Mouse (Mus musculus) lung, postnatal 0 days (tissue): ENCODE measurements around the gene Rnf217. TPM values are rescaled to one million over a fixed set of nuclear protein-coding genes. Genes with fewer than 3 reads are reported as not detected.

Source experiments
- ATAC-seq: fragments of 200-750 bp; cut with Nextera tagmentation; 2 replicates; pipeline ENCODE4 v1.8.0; 2017; ENCODE audit warnings: moderate library complexity
- DNase-seq: peaks from one replicate; pipeline ENCODE4 v3.0.0-alpha.2; 2016; ENCODE audit warnings: low spot score
- H3K27ac ChIP-seq: fragments of 300-500 bp; sonication (generic); 2 replicates; pipeline ENCODE4 v1.5.1; 2014; ENCODE audit warnings: antibody characterized with exemption, mild to moderate bottlenecking, low read length, mixed read lengths
- H3K27me3 ChIP-seq: fragments of 300-500 bp; sonication (generic); replicated peaks from 2 replicates; pipeline ENCODE4 v1.6.1; 2014; ENCODE audit warnings: low read length, mixed read lengths; ENCODE audit not compliant: insufficient read depth
- H3K36me3 ChIP-seq: fragments of 300-500 bp; sonication (generic); 2 replicates; pipeline ENCODE4 v1.6.1; 2014; ENCODE audit warnings: low read length, mixed read lengths; ENCODE audit not compliant: insufficient read depth
- H3K4me1 ChIP-seq: fragments of 300-500 bp; sonication (generic); 2 replicates; pipeline ENCODE4 v1.6.1; 2014; ENCODE audit warnings: antibody characterized with exemption, low read depth, low read length, mixed read lengths; ENCODE audit not compliant: insufficient read depth
- H3K4me2 ChIP-seq: fragments of 300-500 bp; sonication (generic); replicated peaks from 2 replicates; pipeline ENCODE4 v1.6.1; 2014; ENCODE audit warnings: low read depth, mild to moderate bottlenecking, low read length, moderate library complexity, mixed read lengths
- H3K4me3 ChIP-seq: fragments of 300-500 bp; sonication (generic); 2 replicates; pipeline ENCODE4 v1.5.1; 2014; ENCODE audit warnings: low read depth, low read length
- H3K9ac ChIP-seq: fragments of 300-500 bp; sonication (generic); replicated peaks from 2 replicates; pipeline ENCODE4 v1.6.1; 2014; ENCODE audit warnings: low read depth, mild to moderate bottlenecking
- H3K9me3 ChIP-seq: fragments of 300-500 bp; sonication (generic); 2 replicates; pipeline ENCODE4 v1.6.1; 2016; ENCODE audit warnings: low read length, mixed read lengths
- CTCF ChIP-seq: IDR thresholded peaks from 2 replicates; pipeline ENCODE4 v1.5.1; 2016; ENCODE audit warnings: antibody characterized with exemption, mild to moderate bottlenecking
- EP300 ChIP-seq: IDR thresholded peaks from 2 replicates; pipeline ENCODE4 v1.6.1; 2016; ENCODE audit warnings: antibody characterized with exemption, mild to moderate bottlenecking, control low read depth
- WGBS: fragments of 180-500 bp; shearing (Covaris S2); extraction: QIAGEN DNeasy Blood & Tissue Kit; methylation state at CpG from one replicate; pipeline ENCODE4 v1.1.7; 2014; 5-methylcytosine and 5-hydroxymethylcytosine counted together
- polyA plus RNA-seq: library from polyadenylated mRNA; unstranded; fragments of >200 nt; fragmentation: Nextera tagmentation; extraction: Ambion mirVana; gene quantifications from 2 replicates; pipeline ENCODE4 v1.2.1, GENCODE M21; 2015

Gene Rnf217
- polyA plus RNA-seq, 1 experiment from 2014 or later = 1.6 TPM

DNA sequence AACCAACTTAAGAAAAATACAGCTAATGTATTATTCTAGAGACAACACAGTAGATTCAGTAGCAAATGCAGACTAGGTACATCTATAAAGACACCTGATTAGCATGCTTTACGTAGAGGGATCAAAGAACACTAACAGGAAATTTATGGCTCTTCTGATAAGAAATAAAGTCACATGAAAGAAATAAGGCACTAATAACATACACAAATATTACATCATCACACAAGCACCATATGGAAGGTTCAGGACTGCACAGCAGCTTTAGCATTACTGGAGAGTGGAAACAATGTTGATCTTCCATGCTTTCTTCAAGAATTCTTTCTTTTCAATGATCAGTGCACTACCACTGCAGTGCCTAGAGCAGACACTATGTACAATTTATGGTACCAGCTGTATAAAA lies 114.7 kb downstream of the Rnf217 start:
- Histone ChIP-seq H3K9me3 (no peaks in the 10 kb centered on the region), H3K36me3 (no peaks in the 10 kb centered on the region), H3K4me2 (no peak overlapping the region), H3K4me1 (no peaks in the 10 kb centered on the region), H3K27ac (no peak overlapping the region), H3K27me3 (no peaks in the 10 kb centered on the region), H3K4me3 (no peak overlapping the region), H3K9ac (no peak overlapping the region)
- WGBS = 69% methylated on average over 1 of the region's 1 CpGs
- TF ChIP-seq EP300 (no peak), CTCF (no peak)
- no peak for DNase-seq
- ATAC-seq = no peak

DNA sequence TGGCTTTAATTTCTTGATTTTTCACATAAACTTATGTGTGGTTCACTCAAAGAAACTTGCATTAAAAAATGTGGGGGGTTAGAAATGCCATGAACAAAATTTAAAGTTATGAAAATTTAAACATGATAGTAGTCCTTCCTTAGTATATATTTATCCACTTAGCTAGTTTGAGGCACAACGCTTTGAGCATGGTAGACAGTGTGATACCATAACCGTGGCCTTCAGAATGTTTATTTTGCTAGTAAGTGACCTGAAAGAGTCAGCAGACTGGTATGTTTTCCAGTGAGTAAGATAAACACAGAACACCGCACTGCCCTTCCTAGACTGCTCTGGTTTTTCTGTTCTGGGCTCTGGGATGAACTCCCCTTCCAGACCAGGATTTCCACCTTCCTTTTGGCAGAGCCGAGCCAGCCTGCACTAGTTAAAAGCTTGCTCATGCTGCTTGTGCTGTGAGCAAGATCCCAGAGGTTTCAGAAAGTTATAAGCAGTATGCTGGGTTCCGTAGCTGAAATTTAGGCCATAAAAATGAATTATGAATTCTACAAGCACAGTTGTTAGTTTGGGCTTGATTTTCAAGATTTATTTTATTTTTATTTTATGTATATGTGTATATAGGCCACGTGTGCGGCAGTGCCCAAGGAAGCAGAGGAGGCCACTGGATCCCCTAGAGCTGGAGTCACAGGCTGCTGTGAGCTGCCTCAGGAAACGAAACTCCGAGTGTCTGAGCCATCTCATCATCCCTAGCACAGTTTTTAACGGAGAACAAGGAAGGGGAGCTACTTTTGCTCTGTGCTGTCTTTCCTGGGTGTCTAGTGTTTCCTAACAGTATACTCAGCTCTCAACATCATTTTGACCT lies 141.7 kb downstream of the Rnf217 start:
- H3K9me3 ChIP-seq = no peaks in the 10 kb centered on the region
- no peak overlapping the region for H3K4me2 ChIP-seq
- H3K27ac ChIP-seq = no peak overlapping the region
- ATAC-seq (no peak), DNase-seq (no peak)
- no peak for TF ChIP-seq EP300
- TF ChIP-seq CTCF = no peak
- H3K4me1 ChIP-seq = no peaks in the 10 kb centered on the region
- H3K9ac ChIP-seq = no peak overlapping the region
- H3K4me3 ChIP-seq = no peak overlapping the region
- 48% methylated on average over 10 of the region's 10 CpGs for WGBS
- no peaks in the 10 kb centered on the region for H3K36me3 ChIP-seq
- H3K27me3 ChIP-seq = no peaks in the 10 kb centered on the region

DNA sequence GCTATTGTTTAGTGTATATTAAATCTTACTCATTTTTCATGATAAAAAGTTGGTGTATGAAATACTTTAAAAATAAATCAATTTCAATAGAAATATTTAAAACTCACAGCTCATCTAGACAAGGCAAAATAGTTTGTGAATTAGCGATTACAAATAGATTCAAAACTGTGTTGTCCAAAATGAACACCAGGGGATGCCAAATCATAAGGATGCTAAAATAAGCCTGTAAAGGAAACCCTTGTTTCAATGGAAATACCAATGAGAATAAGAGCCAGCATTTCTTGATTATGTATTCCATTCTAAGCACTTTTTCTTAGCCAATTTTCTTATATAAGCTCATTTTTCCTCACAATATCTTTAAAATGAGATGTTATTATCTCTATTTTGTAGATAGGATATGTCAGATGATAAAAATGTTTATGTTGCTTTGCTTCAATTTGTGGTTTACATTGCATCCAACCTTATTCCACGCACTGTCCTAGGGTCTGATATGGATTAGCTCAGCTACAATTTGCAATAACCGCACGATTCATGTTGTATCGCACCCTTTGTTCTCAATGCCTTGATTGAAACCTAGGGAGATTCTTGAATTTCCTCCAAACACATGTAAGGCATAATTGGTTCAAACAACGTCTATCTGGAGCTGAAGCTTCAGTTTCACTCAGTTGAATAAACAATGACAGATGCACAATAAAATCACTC lies 143.0 kb downstream of the Rnf217 start:
- H3K4me3 ChIP-seq = no peak overlapping the region
- H3K9ac ChIP-seq = no peak overlapping the region
- no peaks in the 10 kb centered on the region for H3K27me3 ChIP-seq
- H3K4me2 ChIP-seq = no peak overlapping the region
- H3K9me3 ChIP-seq = no peaks in the 10 kb centered on the region
- TF ChIP-seq EP300 (no peak), CTCF (peak; percentile 87)
- H3K27ac ChIP-seq = no peak overlapping the region
- 70% methylated on average over 6 of the region's 6 CpGs for WGBS
- ATAC-seq (no peak), DNase-seq (peak; percentile 65)
- H3K4me1 ChIP-seq = no peaks in the 10 kb centered on the region
- H3K36me3 ChIP-seq = no peaks in the 10 kb centered on the region

DNA sequence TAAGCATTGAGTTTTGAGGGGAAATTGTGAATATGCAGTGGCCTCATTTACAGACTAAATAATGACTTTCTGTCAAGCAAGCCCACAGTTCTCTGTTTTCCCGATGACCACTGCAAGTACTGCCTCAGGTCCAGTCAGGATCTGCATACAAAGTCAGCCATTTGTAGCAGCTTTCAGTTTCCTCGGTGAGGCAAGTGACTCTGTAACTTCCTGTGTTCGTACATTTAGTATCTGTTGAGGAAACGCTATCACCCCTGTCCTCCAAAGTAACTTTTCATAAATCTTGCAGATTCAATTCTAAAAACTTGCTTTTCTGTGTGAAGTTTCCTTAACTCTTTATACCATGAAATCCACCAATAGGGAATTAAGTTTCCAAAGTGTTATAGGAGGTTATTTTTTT lies 143.6 kb downstream of the Rnf217 start:
- TF ChIP-seq EP300 = no peak
- TF ChIP-seq CTCF = no peak
- Histone ChIP-seq H3K9me3 (no peaks in the 10 kb centered on the region), H3K27me3 (no peaks in the 10 kb centered on the region), H3K4me1 (no peaks in the 10 kb centered on the region), H3K4me3 (no peak overlapping the region), H3K9ac (no peak overlapping the region), H3K27ac (no peak overlapping the region), H3K36me3 (no peaks in the 10 kb centered on the region), H3K4me2 (no peak overlapping the region)
- DNase-seq = no peak
- 47% methylated on average over 4 of the region's 4 CpGs for WGBS
- no peak for ATAC-seq

DNA sequence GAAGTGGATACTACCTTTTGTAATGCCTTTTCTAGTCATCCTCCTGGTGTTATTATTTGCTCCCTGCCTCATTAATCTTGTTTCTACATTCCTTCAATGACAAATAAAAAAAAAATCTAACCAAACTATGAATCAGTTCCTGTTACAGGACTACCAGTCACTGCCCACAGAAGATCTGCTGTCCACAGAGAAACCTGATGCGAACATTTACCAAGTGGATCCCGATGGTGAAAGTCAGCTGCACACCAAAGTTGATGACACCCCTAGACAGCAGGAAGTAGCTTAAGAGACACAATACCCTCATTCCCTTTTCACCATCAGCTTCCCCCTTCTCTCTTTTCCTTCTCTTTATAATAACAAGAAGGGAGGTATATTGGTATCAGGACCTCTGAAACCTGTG lies 145.9 kb downstream of the Rnf217 start:
- no peaks in the 10 kb centered on the region for H3K4me1 ChIP-seq
- DNase-seq (no peak), ATAC-seq (no peak)
- no peak overlapping the region for H3K4me2 ChIP-seq
- 92% methylated on average over 2 of the region's 2 CpGs for WGBS
- TF ChIP-seq CTCF = no peak
- no peak for TF ChIP-seq EP300
- H3K9me3 ChIP-seq = no peaks in the 10 kb centered on the region
- H3K36me3 ChIP-seq = no peaks in the 10 kb centered on the region
- no peak overlapping the region for H3K9ac ChIP-seq
- H3K4me3 ChIP-seq = no peak overlapping the region
- H3K27ac ChIP-seq = no peak overlapping the region
- H3K27me3 ChIP-seq = no peaks in the 10 kb centered on the region

DNA sequence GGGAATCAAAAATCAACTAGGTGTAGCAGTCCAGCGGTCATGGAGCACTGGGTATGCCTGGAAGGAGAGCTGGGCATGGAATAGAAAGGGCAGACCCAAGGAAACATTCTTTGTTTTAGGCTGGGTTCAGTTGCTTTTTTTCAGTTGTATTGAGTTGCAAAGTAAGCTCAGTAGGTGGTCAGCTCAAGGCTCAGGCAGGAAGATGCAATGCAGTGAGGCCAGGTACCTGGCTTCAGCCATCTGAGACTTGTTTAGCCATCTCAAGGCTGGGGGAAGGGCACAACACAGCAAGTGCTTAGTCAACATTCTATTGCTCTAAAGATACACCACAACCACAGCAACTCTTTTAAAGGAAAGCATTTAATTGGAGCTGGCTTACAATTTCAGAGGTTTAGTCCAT lies 152.2 kb downstream of the Rnf217 start:
- TF ChIP-seq CTCF (no peak), EP300 (no peak)
- DNase-seq = no peak
- no peaks in the 10 kb centered on the region for H3K36me3 ChIP-seq

More for the DNA sequence above, 152.2 kb downstream of the Rnf217 start:
- WGBS = 59% methylated on average over 1 of the region's 1 CpGs
- no peak for ATAC-seq
- H3K4me2 ChIP-seq = no peak overlapping the region
- no peaks in the 10 kb centered on the region for H3K4me1 ChIP-seq
- H3K27me3 ChIP-seq = no peaks in the 10 kb centered on the region
- H3K9me3 ChIP-seq = no peaks in the 10 kb centered on the region
- no peak overlapping the region for H3K9ac ChIP-seq
- H3K27ac ChIP-seq = no peak overlapping the region
- no peak overlapping the region for H3K4me3 ChIP-seq
